Mouse (Mus musculus) stomach, postnatal 0 days (tissue): ENCODE results near the gene Tspyl2. TPM values are rescaled to one million over a fixed set of nuclear protein-coding genes. Genes with fewer than 3 reads are reported as not detected.

Experiments
- ATAC-seq: fragments of 200-750 bp; cut with Nextera tagmentation; 2 replicates; pipeline ENCODE4 v1.8.0; 2017; ENCODE audit not compliant: low FRiP score, low TSS enrichment
- DNase-seq: peaks from one replicate; pipeline ENCODE4 v3.0.0-alpha.2; 2016; ENCODE audit warnings: low spot score
- H3K27ac ChIP-seq: fragments of 300-500 bp; sonication (generic); replicated peaks from 2 replicates; pipeline ENCODE4 v1.5.1; 2014; ENCODE audit warnings: mild to moderate bottlenecking, control low read depth
- H3K27me3 ChIP-seq: fragments of 300-500 bp; sonication (generic); 2 replicates; pipeline ENCODE4 v1.6.1; 2014; ENCODE audit warnings: low read length; ENCODE audit not compliant: control insufficient read depth, insufficient read depth
- H3K36me3 ChIP-seq: fragments of 300-500 bp; sonication (generic); 2 replicates; pipeline ENCODE4 v1.6.1; 2014; ENCODE audit warnings: low read length, mixed read lengths; ENCODE audit not compliant: control insufficient read depth, insufficient read depth
- H3K4me1 ChIP-seq: fragments of 300-500 bp; sonication (generic); replicated peaks from 2 replicates; pipeline ENCODE4 v1.6.1; 2014; ENCODE audit warnings: antibody characterized with exemption; ENCODE audit not compliant: control insufficient read depth, insufficient read depth
- H3K4me2 ChIP-seq: fragments of 300-500 bp; sonication (generic); replicated peaks from 2 replicates; pipeline ENCODE4 v1.6.1; 2014; ENCODE audit warnings: low read depth, mild to moderate bottlenecking, control low read depth, moderate library complexity
- H3K4me3 ChIP-seq: fragments of 300-500 bp; sonication (generic); 2 replicates; pipeline ENCODE4 v1.5.1; 2014; ENCODE audit warnings: low read depth, low read length, control low read depth
- H3K9ac ChIP-seq: fragments of 300-500 bp; sonication (generic); 2 replicates; pipeline ENCODE4 v1.6.1; 2014; ENCODE audit warnings: mild to moderate bottlenecking, low read length, control low read depth, mixed read lengths
- H3K9me3 ChIP-seq: fragments of 300-500 bp; sonication (generic); 2 replicates; pipeline ENCODE4 v1.6.1; 2016; ENCODE audit warnings: low read length; ENCODE audit not compliant: control insufficient read depth
- CTCF ChIP-seq: IDR thresholded peaks from 2 replicates; pipeline ENCODE4 v1.5.1; 2016; ENCODE audit warnings: antibody characterized with exemption, low read depth, mild to moderate bottlenecking, moderate library complexity
- EP300 ChIP-seq: optimal IDR thresholded peaks from 2 replicates; pipeline ENCODE3; 2016; ENCODE audit warnings: antibody characterized with exemption
- WGBS: fragments of 180-500 bp; shearing (Covaris S2); extraction: QIAGEN DNeasy Blood & Tissue Kit; methylation state at CpG from one replicate; pipeline ENCODE4 v1.1.7; 2014; 5-methylcytosine and 5-hydroxymethylcytosine counted together
- polyA plus RNA-seq: library from polyadenylated mRNA; unstranded; fragments of >200 nt; fragmentation: Nextera tagmentation; extraction: Ambion mirVana; gene quantifications from 2 replicates; pipeline ENCODE4 v1.2.1, GENCODE M21; 2015

The Tspyl2 gene
- polyA plus RNA-seq, 1 experiment from 2014 or later = 12.3 TPM

DNA sequence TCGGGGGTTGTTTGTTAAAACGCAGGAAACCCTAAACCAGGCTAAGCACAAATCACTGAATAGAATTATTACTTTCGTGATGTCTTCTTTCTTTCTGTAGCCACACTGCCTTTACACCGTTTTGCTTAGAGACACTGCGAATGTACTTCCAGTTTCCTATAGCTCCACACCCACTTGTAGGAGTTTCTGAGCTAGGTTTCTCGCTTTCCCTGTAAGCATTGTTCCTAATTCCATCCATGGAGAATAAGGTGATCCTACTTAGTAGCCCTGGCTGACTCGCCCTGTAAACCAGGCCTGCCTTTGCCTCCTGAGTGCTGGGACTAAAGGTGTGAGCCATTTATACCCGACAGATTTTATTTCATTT, 14.6 kb downstream of the Tspyl2 start:
- no peaks in the 10 kb centered on the region for H3K9me3 ChIP-seq
- 13% methylated on average over 8 of the region's 8 CpGs for WGBS
- peak; percentile 14; the same call in 1 of the 2 replicates for ATAC-seq

DNA sequence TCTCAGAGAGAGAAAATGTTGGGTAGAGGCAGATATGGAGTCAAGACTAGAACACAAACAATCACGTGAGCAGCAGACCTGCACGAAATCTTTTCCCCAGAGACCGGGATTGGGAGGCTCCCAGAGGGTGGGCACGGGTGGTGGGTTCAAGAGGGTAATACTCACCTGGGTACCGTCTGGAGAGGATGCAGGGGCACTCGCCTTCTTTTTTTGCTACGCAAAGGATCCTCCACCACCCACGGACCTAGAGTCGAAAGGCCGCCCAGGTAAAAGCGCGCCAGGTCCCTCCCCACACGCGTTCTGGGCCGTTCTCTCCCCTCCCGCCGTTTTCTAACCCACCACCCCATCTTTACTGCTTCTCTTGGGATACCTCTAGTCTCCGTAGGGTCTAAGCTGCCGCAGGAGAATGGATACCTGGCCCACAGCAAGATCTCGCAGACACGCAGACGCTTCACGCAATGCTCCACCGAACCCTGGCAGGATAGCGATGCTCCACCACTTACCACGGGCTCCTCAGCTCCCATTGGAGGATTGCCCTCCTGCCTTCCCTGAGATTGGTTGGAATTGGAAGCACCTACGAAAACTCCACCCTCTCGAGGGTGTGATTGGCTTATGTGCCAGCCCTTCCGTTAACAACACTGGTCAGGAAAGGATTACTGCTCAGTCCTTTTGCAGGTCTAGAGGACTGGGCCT, 15.1 kb downstream of the Tspyl2 start, which contains the start of gene Kantr:
TSS of gene Kantr (minus strand) at position 500 of the 693 bp plus-strand sequence.
- 13% methylated on average over 26 of the region's 29 CpGs for WGBS
- 0 out of 2 replicates have a peak within 1 kb of the TSS, but pooled peaks have one; percentile 24 for H3K27ac ChIP-seq
- peak; percentile 71 for DNase-seq

More for the DNA sequence above, 14.6 kb downstream of the Tspyl2 start:
- H3K36me3 ChIP-seq = no peaks in the 10 kb centered on the region
- peak overlapping the region; percentile 50 for H3K4me3 ChIP-seq
- H3K9ac ChIP-seq = peak overlapping the region; percentile 27; the same call in 1 of the 2 replicates
- peak overlapping the region; percentile 61 for H3K4me2 ChIP-seq
- 0 out of 2 replicates have a peak overlapping the region, but pooled peaks have one; percentile 24 for H3K27ac ChIP-seq
- no peaks in the 10 kb centered on the region for H3K4me1 ChIP-seq
- DNase-seq = no peak
- H3K27me3 ChIP-seq = no peaks in the 10 kb centered on the region
- no peak for TF ChIP-seq CTCF
- no peak for TF ChIP-seq EP300

GRCm38 (mm10) chrX:152323584-152323983, 18.6 kb downstream of the Tspyl2 start:
- Histone ChIP-seq H3K27me3 (no peaks in the 10 kb centered on the region), H3K4me1 (no peaks in the 10 kb centered on the region), H3K27ac (no peak overlapping the region), H3K36me3 (no peaks in the 10 kb centered on the region), H3K9me3 (no peaks in the 10 kb centered on the region), H3K4me3 (no peak overlapping the region), H3K4me2 (no peak overlapping the region), H3K9ac (no peak overlapping the region)
- ATAC-seq (no peak), DNase-seq (peak; percentile 21)
- 90% methylated on average over 1 of the region's 1 CpGs for WGBS
- TF ChIP-seq EP300 = no peak
- TF ChIP-seq CTCF = peak; percentile 47

More for the DNA sequence above, 15.1 kb downstream of the Tspyl2 start, which contains the start of gene Kantr:
- no peak for TF ChIP-seq CTCF
- no peak for TF ChIP-seq EP300
- peak within 1 kb of the TSS; percentile 61 for H3K4me2 ChIP-seq
- H3K9ac ChIP-seq = peak within 1 kb of the TSS; percentile 61
- H3K4me1 ChIP-seq = no peaks in the 10 kb centered on the region
- H3K36me3 ChIP-seq = no peaks in the 10 kb centered on the region
- no peaks in the 10 kb centered on the region for H3K9me3 ChIP-seq
- H3K4me3 ChIP-seq = peak within 1 kb of the TSS; percentile 50
- H3K27me3 ChIP-seq = no peaks in the 10 kb centered on the region
- peak; percentile 99 for ATAC-seq

- Histone ChIP-seq H3K9ac (no peak overlapping the region), H3K36me3 (no peaks in the 10 kb centered on the region), H3K27me3 (no peaks in the 10 kb centered on the region), H3K9me3 (no peaks in the 10 kb centered on the region), H3K4me2 (no peak overlapping the region), H3K27ac (no peak overlapping the region), H3K4me1 (no peaks in the 10 kb centered on the region), H3K4me3 (no peak overlapping the region)
- DNase-seq (no peak), ATAC-seq (no peak)
- WGBS = 35% methylated on average over 2 of the region's 2 CpGs
- TF ChIP-seq CTCF (no peak), EP300 (no peak)
Observed at GRCm38 (mm10) chrX:152322776-152323175, 19.4 kb downstream of the Tspyl2 start.

DNA sequence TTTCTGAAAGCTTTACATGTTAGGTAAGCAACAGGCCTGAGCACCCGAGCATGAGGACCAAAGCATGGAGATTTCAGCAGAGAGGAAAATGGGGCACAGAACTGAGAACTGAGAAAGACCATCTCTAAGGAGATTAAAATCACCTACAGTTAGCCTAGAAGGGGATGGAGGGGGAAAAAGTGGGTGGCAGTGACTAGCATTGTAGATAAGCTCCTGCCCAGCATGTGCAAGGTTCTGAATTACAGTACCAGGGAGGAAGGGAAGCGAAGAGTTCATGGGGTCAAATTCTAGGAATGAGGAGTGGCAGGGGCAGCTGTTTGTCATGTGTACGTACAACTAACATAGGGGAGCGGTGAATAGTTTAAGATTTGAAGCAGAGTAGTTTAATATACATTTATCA, 21.7 kb downstream of the Tspyl2 start:
- no peak overlapping the region for H3K9ac ChIP-seq
- H3K4me3 ChIP-seq = no peak overlapping the region
- H3K36me3 ChIP-seq = no peaks in the 10 kb centered on the region
- TF ChIP-seq EP300 (no peak), CTCF (no peak)
- H3K27me3 ChIP-seq = no peaks in the 10 kb centered on the region
- DNase-seq (no peak), ATAC-seq (no peak; the same call in 1 of the 2 replicates)
- no peaks in the 10 kb centered on the region for H3K9me3 ChIP-seq
- no peak overlapping the region for H3K27ac ChIP-seq
- 70% methylated on average over 4 of the region's 4 CpGs for WGBS
- no peaks in the 10 kb centered on the region for H3K4me1 ChIP-seq
- H3K4me2 ChIP-seq = no peak overlapping the region

- Histone ChIP-seq H3K9me3 (no peaks in the 10 kb centered on the region), H3K4me3 (no peak overlapping the region), H3K36me3 (no peaks in the 10 kb centered on the region), H3K9ac (no peak overlapping the region), H3K27ac (no peak overlapping the region), H3K27me3 (no peaks in the 10 kb centered on the region), H3K4me2 (no peak overlapping the region), H3K4me1 (no peaks in the 10 kb centered on the region)
- peak; percentile 38 for DNase-seq
- WGBS = 51% methylated on average over 2 of the region's 2 CpGs
- ATAC-seq = 0 out of 2 replicates have a peak, but pooled peaks have one; percentile 49
- no peak for TF ChIP-seq EP300
- peak; percentile 76 for TF ChIP-seq CTCF
Observed at GRCm38 (mm10) chrX:152307942-152308341, 34.3 kb downstream of the Tspyl2 start.
